Mouse (Mus musculus): Measurements from ENCODE around the gene Zgpat.

Zgpat gene

GRCm38 (mm10) chr2:181384919-181385391 is 20.2 kb downstream of the Zgpat start:
- DNase-seq (ENCODE audit: extremely low spot score, low spot score) = no peak

DNA sequence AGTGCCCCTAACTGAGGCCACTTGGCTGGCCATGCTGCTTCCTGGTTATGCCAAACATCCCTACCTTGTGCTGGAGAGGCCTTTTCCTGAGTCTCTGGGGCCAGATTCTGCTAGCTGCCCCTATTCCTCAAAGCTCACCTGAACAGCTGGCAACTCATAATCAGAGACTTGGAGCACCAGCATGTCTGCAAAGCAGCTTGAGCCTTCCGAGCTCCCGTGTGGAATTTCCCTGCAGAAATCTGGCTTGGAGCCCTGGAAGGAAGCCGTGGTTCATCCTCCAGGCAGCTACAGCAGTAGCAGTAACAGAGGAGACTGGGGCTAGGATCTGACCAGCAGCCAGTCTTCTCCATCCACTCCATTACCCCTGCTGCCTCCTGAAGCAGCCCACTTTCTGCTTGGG is 21.2 kb downstream of the Zgpat start:
- DNase-seq (ENCODE audit: extremely low spot score, low spot score) = no peak

DNA sequence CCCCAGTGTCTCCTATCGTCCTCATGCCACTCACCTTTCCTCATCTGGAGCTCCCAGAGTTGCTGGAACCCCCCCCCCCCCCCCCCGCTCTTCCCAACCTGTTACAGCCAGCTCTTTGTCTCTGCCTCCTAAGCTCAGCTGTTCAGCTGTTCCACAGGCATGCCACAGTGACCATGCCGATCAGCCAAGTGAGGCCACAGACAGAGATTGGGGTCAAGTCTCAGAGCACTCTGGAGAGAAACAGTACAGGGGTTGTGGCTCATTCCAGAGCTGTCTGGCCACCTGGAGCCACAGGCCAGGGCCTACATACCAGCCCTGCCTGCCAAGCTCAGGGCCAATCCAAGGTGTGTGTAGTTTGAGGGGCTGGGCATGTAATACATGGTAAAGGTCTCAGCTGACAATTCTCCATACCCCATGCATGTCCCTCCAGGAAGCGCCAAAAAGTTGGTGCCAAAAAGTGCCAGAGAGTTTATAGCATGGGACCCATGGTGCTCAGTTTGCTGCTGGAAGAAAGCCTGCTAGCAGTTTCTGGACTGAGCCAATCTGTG is 22.0 kb downstream of the Zgpat start:
- no peak for DNase-seq (ENCODE audit: extremely low spot score, low spot score)

DNA sequence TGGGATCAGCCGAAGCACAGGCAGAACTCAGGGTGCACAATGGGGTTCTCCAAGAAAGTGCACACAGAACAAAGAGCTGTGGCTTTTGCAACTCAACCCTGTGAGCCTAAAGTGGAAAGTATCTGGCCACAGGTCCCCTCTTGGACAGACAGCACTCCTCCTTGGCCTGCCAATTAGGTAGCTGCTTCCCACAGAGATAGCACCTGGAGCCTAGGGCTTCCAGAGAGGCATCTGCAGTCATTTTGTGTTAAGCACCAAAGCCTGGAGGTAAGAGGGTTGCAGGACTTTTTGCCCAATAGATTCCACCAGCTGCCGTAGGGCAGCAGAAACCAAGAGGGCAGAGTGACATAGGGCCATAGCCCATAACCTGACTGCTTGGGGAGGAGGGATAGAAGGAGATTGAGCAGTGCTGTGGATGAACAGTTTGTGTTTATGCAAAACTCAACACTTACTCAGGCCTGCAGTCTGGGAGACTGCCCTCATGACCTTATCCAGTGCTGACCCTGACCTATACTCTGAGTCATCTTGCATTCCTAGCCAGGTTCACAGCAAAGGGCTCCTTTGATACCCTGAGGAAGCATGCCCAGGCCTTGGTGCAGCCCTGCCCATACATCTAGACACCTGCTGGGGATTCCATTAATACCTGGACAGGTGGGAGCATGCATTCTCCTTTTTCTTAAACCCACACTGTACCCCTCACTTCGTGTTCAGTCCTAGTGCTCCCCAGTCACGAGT is 25.6 kb downstream of the Zgpat start:
- DNase-seq (ENCODE audit: extremely low spot score, low spot score) = no peak

DNA sequence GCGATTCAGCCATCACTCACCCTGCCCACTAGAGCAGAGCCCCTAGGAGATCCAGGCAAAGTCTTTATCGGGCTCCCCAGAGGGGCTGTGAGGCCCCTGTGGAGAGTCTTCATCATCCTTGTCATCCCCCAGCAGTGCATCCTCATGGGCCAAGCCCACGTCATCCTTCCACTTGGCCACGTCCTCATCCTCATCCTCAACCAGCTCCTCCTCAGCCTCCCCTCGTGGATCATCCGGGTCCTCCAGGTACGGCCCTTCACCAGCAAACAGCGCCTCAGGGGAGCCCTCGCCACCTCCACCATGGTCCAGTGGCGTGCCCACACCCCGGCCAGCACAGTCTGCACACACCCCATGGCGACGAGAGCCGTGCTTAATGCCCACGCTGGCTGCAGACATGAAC is 26.3 kb downstream of the Zgpat start:
- no peak for DNase-seq (ENCODE audit: extremely low spot score, low spot score)

DNA sequence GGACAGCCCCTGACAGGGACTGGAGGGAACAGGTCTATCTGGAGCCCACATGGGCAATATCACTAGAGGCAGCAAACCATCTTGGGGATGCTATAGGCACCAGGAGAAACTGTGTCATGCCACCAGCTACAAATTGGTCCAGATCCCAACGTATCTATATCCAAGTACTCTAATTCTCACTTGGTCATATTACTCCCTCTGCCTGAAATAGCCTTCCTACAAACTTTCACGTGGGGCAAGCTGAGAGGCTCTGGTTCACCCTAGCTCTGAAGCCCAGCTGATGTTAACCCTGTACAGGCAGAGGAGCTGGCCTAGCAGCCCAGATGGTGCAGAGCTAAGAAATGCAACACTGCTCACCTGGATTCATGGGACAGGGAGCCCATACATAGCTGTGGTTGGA is 26.8 kb downstream of the Zgpat start:
- no peak for DNase-seq (ENCODE audit: extremely low spot score, low spot score)

DNA sequence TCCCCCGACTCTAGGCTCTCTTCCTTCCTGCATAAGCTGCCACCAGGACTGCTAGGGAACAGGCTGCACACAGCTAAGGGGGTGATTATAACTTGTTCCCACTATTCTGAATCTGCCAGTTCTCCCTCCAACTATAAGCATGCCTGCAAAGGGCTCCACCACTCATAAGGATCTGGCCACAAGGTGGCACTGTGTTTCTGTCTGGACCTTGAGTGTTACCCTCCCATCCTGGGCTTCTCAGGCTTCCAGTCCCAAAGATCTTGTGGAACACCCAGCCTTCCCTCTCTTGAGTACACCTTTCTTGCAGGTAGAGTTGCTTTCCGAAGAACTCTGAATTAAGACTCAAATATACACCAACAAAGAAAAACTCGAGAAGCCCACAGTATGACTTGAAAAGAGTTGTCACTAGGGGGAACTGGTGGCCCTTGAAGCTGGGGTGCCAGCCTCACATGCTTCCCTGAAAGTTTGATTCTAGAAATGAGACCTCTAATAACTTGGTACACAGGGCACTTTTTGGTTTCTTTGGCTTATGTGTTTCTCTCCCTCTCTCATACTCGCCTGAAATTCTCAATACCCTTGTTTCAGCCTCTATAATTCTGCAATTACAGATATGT is 28.0 kb downstream of the Zgpat start:
- DNase-seq (ENCODE audit: extremely low spot score, low spot score) = peak; percentile 81

DNA sequence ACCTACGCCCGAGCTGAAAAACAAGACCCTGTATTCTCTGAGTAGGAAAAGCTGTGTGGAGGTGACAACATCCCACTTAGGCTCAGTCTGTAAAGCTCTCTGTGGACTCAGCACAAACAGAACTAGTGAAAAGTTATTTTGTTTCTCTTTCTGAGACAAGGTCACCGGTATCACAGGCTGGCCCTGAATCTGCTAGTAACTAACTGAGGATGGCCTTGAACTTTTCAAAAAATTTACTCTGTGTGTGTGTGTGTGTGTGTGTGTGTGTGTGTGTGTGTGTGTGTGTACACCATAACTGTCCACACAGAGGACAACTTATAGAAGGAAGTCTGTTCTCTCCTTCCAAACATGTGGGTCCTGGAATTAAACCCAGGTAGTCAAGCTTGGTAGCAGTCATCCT is 29.4 kb downstream of the Zgpat start:
- DNase-seq (ENCODE audit: extremely low spot score, low spot score) = no peak

- no peak for DNase-seq (ENCODE audit: extremely low spot score, low spot score)
Observed at GRCm38 (mm10) chr2:181397207-181397761, 32.6 kb downstream of the Zgpat start.

DNA sequence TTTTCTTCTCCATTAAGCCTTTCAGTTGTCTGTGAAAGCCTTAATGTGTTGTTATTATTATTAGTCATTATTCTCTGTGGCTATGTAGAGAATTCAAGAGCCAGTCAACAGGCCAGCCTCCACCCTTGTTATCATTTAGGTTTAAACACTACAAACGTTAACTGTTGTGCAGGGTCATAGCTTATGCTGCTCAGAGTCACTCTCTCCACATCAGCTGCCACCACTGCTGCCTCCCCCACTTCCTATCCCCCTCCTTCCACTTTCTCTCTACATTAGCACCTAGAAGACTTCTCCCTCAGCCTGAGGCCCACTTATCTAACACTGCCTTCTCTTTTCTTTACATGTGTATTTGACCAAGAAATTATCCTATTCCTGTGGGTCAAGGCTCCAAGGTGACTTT is 36.8 kb downstream of the Zgpat start:
- DNase-seq (ENCODE audit: extremely low spot score, low spot score) = no peak

GRCm38 (mm10) chr2:181403722-181404121 is 39.0 kb downstream of the Zgpat start:
- DNase-seq (ENCODE audit: extremely low spot score, low spot score) = no peak

DNA sequence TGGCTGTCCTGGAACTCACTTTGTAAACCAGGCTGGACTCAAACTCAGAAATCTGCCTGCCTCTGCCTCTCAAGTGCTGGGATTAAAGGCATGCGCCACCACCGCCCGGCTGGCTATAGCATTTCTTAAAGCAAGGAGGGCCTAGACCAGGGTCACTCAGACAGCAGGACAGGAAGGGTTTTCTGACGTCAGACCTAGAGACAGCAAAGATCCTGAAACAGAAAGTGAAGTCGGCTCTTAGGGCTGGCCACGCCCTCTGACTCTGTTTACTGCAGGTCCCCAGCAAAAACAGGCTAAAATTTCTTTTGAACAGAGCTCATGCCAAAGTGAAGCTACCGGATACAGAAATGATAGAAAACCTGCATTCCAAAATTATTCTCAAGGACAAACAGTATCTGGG is 44.9 kb downstream of the Zgpat start:
- DNase-seq (ENCODE audit: extremely low spot score, low spot score) = no peak

DNA sequence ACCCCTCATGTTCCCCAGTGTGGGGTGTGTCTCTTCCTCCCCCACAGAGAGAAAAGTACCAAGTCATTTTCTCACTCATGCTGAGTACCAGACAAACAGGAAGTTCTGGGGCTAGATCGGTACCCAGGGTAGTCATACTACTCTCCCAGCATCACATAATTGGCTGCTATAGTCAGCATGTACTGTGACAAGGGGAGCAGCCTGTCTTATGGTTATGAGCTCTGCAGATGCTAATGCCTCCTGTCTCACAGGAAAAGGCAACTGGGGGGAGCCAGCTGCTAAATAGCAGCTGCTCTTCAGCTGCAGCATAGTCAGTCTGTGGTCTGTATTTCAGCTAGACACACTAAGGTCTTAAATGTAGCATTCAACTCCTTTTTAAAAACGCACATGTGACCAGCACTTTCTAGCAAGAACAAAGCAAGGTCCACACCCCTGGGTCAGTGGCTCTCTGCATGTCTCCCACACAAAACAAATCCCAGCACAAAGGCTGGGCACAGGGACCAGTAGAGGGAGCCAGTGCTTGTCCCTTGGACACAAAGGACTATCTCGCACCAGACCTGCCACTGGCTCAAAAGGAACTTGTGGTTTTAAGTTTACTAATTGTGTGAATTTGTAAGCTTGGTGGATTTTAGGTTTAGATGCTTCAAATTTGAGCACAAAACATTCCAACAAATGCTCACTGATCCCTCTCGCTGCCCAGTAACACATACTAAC is 46.2 kb downstream of the Zgpat start:
- peak; percentile 55 for DNase-seq (ENCODE audit: extremely low spot score, low spot score)

GRCm38 (mm10) chr2:181413141-181413540 is 48.4 kb downstream of the Zgpat start:
- DNase-seq (ENCODE audit: extremely low spot score, low spot score) = no peak

GRCm38 (mm10) chr2:181415945-181416344 is 51.2 kb downstream of the Zgpat start:
- DNase-seq (ENCODE audit: extremely low spot score, low spot score) = no peak

DNA sequence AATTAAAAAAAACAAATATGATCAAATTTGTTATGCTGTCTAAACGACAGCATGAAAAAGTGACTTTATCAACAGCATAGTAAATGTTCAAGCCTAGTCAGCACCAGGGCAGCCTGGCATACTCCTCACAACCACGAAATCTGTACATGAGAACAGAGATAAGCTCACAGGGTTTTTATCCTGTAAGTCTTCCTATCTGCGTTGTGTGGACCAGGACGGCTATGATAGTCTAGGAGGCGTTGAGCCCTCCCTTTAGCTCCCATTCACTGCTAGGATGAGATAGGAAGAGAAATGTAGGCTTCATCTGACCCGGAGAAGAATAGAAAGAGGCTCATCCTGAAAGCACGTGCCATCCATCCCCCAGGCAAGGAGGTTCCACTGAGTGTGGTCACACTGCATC is 54.6 kb downstream of the Zgpat start:
- no peak for DNase-seq (ENCODE audit: extremely low spot score, low spot score)

DNA sequence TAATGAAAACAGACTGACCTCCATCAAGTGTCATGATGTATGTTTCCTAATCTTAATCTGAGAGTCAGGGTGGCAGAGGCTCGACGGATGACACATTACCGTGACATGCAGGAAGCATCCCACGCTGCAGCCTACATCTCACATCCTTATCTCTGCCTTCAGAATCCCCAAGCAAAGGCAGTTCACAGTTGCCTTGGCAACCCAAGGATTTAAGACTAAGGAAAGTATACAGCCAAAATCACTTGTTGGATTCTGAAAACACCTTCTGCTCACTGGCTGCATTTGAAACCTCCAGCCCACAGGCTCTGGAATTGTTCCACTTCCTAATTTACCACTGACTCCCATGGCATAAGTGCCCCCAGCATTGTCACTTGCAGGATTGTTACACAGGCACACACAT is 55.7 kb downstream of the Zgpat start:
- no peak for DNase-seq (ENCODE audit: extremely low spot score, low spot score)

GRCm38 (mm10) chr2:181420903-181421638 is 56.3 kb downstream of the Zgpat start:
- DNase-seq (ENCODE audit: extremely low spot score, low spot score) = no peak

- no peak for DNase-seq (ENCODE audit: extremely low spot score, low spot score)
Observed at GRCm38 (mm10) chr2:181423834-181424233, 59.1 kb downstream of the Zgpat start.

All from neural tube, embryonic 10.5 days (tissue).